Mouse (Mus musculus): ENCODE measurements around the gene Il2ra. TPM values are rescaled to one million over a fixed set of nuclear protein-coding genes. Genes with fewer than 3 reads are reported as not detected.

The Il2ra gene
- polyA plus RNA-seq, 1 experiment, result not detected

- no peaks in the 10 kb centered on the region for H3K79me2 ChIP-seq (ENCODE audit: control insufficient read depth, insufficient read depth)
- no peak overlapping the region for H3K4me2 ChIP-seq (ENCODE audit: low read depth)
- no peak for TF ChIP-seq POLR2AphosphoS2 (IDR thresholded peaks at IDR 0.05; ENCODE audit: insufficient read length, low read depth)
- no peak for TF ChIP-seq MAX (IDR thresholded peaks at IDR 0.05; ENCODE audit: low read depth)
- no peak for TF ChIP-seq SRF (IDR thresholded peaks at IDR 0.05; ENCODE audit: control insufficient read depth, insufficient read length, low read depth)
- TF ChIP-seq CEBPB (IDR thresholded peaks at IDR 0.05; ENCODE audit: insufficient read depth, poor library complexity, severe bottlenecking), result no peak
- TF ChIP-seq USF1 (IDR thresholded peaks at IDR 0.05; ENCODE audit: low read depth), result no peak
- TF ChIP-seq MYOG (IDR thresholded peaks at IDR 0.05; ENCODE audit: control insufficient read depth in 1 of 3, insufficient read depth in 1 of 3, insufficient read length in 2 of 3, low read depth in 2 of 3), result no peak
- no peak for TF ChIP-seq POLR2A (IDR thresholded peaks at IDR 0.05; ENCODE audit: insufficient read length, low read depth)
- TF ChIP-seq REST (IDR thresholded peaks at IDR 0.05; ENCODE audit: insufficient read depth, insufficient read length), result no peak
- no peak for TF ChIP-seq E2F4 (IDR thresholded peaks at IDR 0.05; ENCODE audit: insufficient read depth)
- no peak for TF ChIP-seq MYOD1 (IDR thresholded peaks at IDR 0.05; ENCODE audit: control insufficient read depth in 1 of 3, insufficient read length in 2 of 3, low read depth in 2 of 3)
- TF ChIP-seq TCF3 (IDR thresholded peaks at IDR 0.05; ENCODE audit: insufficient read length, low read depth), result no peak
- TF ChIP-seq TCF12 (IDR thresholded peaks at IDR 0.05; ENCODE audit: insufficient read depth, poor library complexity, severe bottlenecking), result no peak
- no peaks in the 10 kb centered on the region for H3K36me3 ChIP-seq (ENCODE audit: control insufficient read depth, insufficient read depth)
- no peak overlapping the region for H3K4me3 ChIP-seq
- H3ac ChIP-seq (ENCODE audit: control insufficient read depth, insufficient read length), result no peak overlapping the region
- no peaks in the 10 kb centered on the region for H3K27me3 ChIP-seq (ENCODE audit: control insufficient read depth, insufficient read depth, insufficient read length)
Observed at GRCm38 (mm10) chr2:11644057-11644456, 1.4 kb downstream of the Il2ra start.

- no peaks in the 10 kb centered on the region for H3K36me3 ChIP-seq (ENCODE audit: control insufficient read depth, insufficient read depth)
- TF ChIP-seq SRF (IDR thresholded peaks at IDR 0.05; ENCODE audit: control insufficient read depth, insufficient read length, low read depth) (no peak), TCF3 (IDR thresholded peaks at IDR 0.05; ENCODE audit: insufficient read length, low read depth) (no peak), REST (IDR thresholded peaks at IDR 0.05; ENCODE audit: insufficient read depth, insufficient read length) (no peak), CEBPB (IDR thresholded peaks at IDR 0.05; ENCODE audit: insufficient read depth, poor library complexity, severe bottlenecking) (no peak), MYOD1 (IDR thresholded peaks at IDR 0.05; ENCODE audit: control insufficient read depth in 1 of 3, insufficient read length in 2 of 3, low read depth in 2 of 3) (no peak), POLR2A (IDR thresholded peaks at IDR 0.05; ENCODE audit: insufficient read length, low read depth) (no peak), MAX (IDR thresholded peaks at IDR 0.05; ENCODE audit: low read depth) (no peak), USF1 (IDR thresholded peaks at IDR 0.05; ENCODE audit: low read depth) (no peak), POLR2AphosphoS2 (IDR thresholded peaks at IDR 0.05; ENCODE audit: insufficient read length, low read depth) (no peak), E2F4 (IDR thresholded peaks at IDR 0.05; ENCODE audit: insufficient read depth) (no peak)
- no peaks in the 10 kb centered on the region for H3K27me3 ChIP-seq (ENCODE audit: control insufficient read depth, insufficient read depth, insufficient read length)
- H3K79me2 ChIP-seq (ENCODE audit: control insufficient read depth, insufficient read depth), result no peaks in the 10 kb centered on the region
- H3ac ChIP-seq (ENCODE audit: control insufficient read depth, insufficient read length), result no peak overlapping the region
- no peak overlapping the region for H3K4me2 ChIP-seq (ENCODE audit: low read depth)
- no peak overlapping the region for H3K4me3 ChIP-seq
Observed at GRCm38 (mm10) chr2:11645297-11645696, 2.7 kb downstream of the Il2ra start.

GRCm38 (mm10) chr2:11651476-11651875 lies 8.9 kb downstream of the Il2ra start:
- Histone ChIP-seq H3K27me3 (ENCODE audit: control insufficient read depth, insufficient read depth, insufficient read length) (no peaks in the 10 kb centered on the region), H3ac (ENCODE audit: control insufficient read depth, insufficient read length) (no peak overlapping the region), H3K4me3 (no peak overlapping the region), H3K79me2 (ENCODE audit: control insufficient read depth, insufficient read depth) (no peaks in the 10 kb centered on the region), H3K4me2 (ENCODE audit: low read depth) (no peak overlapping the region), H3K36me3 (ENCODE audit: control insufficient read depth, insufficient read depth) (no peaks in the 10 kb centered on the region)
- TF ChIP-seq POLR2A (IDR thresholded peaks at IDR 0.05; ENCODE audit: insufficient read length, low read depth) (no peak), MAX (IDR thresholded peaks at IDR 0.05; ENCODE audit: low read depth) (no peak), REST (IDR thresholded peaks at IDR 0.05; ENCODE audit: insufficient read depth, insufficient read length) (no peak), USF1 (IDR thresholded peaks at IDR 0.05; ENCODE audit: low read depth) (no peak), E2F4 (IDR thresholded peaks at IDR 0.05; ENCODE audit: insufficient read depth) (no peak), POLR2AphosphoS2 (IDR thresholded peaks at IDR 0.05; ENCODE audit: insufficient read length, low read depth) (no peak), MYOD1 (IDR thresholded peaks at IDR 0.05; ENCODE audit: control insufficient read depth in 1 of 3, insufficient read length in 2 of 3, low read depth in 2 of 3) (no peak), TCF12 (IDR thresholded peaks at IDR 0.05; ENCODE audit: insufficient read depth, poor library complexity, severe bottlenecking) (no peak), TCF3 (IDR thresholded peaks at IDR 0.05; ENCODE audit: insufficient read length, low read depth) (no peak), CEBPB (IDR thresholded peaks at IDR 0.05; ENCODE audit: insufficient read depth, poor library complexity, severe bottlenecking) (no peak), MYOG (IDR thresholded peaks at IDR 0.05; ENCODE audit: control insufficient read depth in 1 of 3, insufficient read depth in 1 of 3, insufficient read length in 2 of 3, low read depth in 2 of 3) (no peak), SRF (IDR thresholded peaks at IDR 0.05; ENCODE audit: control insufficient read depth, insufficient read length, low read depth) (no peak)

- no peaks in the 10 kb centered on the region for H3K36me3 ChIP-seq (ENCODE audit: control insufficient read depth, insufficient read depth)
- no peaks in the 10 kb centered on the region for H3K79me2 ChIP-seq (ENCODE audit: control insufficient read depth, insufficient read depth)
- H3K4me2 ChIP-seq (ENCODE audit: low read depth), result no peak overlapping the region
- TF ChIP-seq POLR2A (IDR thresholded peaks at IDR 0.05; ENCODE audit: insufficient read length, low read depth), result no peak
- TF ChIP-seq TCF12 (IDR thresholded peaks at IDR 0.05; ENCODE audit: insufficient read depth, poor library complexity, severe bottlenecking), result no peak
- no peak for TF ChIP-seq SRF (IDR thresholded peaks at IDR 0.05; ENCODE audit: control insufficient read depth, insufficient read length, low read depth)
- no peak for TF ChIP-seq POLR2AphosphoS2 (IDR thresholded peaks at IDR 0.05; ENCODE audit: insufficient read length, low read depth)
- no peak for TF ChIP-seq USF1 (IDR thresholded peaks at IDR 0.05; ENCODE audit: low read depth)
- no peak for TF ChIP-seq TCF3 (IDR thresholded peaks at IDR 0.05; ENCODE audit: insufficient read length, low read depth)
- no peak for TF ChIP-seq REST (IDR thresholded peaks at IDR 0.05; ENCODE audit: insufficient read depth, insufficient read length)
- no peak for TF ChIP-seq MYOD1 (IDR thresholded peaks at IDR 0.05; ENCODE audit: control insufficient read depth in 1 of 3, insufficient read length in 2 of 3, low read depth in 2 of 3)
- TF ChIP-seq MAX (IDR thresholded peaks at IDR 0.05; ENCODE audit: low read depth), result no peak
- no peak for TF ChIP-seq MYOG (IDR thresholded peaks at IDR 0.05; ENCODE audit: control insufficient read depth in 1 of 3, insufficient read depth in 1 of 3, insufficient read length in 2 of 3, low read depth in 2 of 3)
- no peak for TF ChIP-seq E2F4 (IDR thresholded peaks at IDR 0.05; ENCODE audit: insufficient read depth)
- no peak for TF ChIP-seq CEBPB (IDR thresholded peaks at IDR 0.05; ENCODE audit: insufficient read depth, poor library complexity, severe bottlenecking)
- H3K27me3 ChIP-seq (ENCODE audit: control insufficient read depth, insufficient read depth, insufficient read length), result no peaks in the 10 kb centered on the region
- H3ac ChIP-seq (ENCODE audit: control insufficient read depth, insufficient read length), result no peak overlapping the region
- no peak overlapping the region for H3K4me3 ChIP-seq
Observed at GRCm38 (mm10) chr2:11652196-11652595, 9.6 kb downstream of the Il2ra start.
